Mouse (Mus musculus) intestine, embryonic 14.5 days (tissue): Measurements from ENCODE around the gene Rmdn3. TPM values are rescaled to one million over a fixed set of nuclear protein-coding genes. Genes with fewer than 3 reads are reported as not detected.

Experiments
- ATAC-seq: fragments of 200-750 bp; cut with Nextera tagmentation; replicated peaks from 2 replicates; pipeline ENCODE4 v1.8.0; 2017; ENCODE audit warnings: low read depth, moderate number of reproducible peaks, moderate TSS enrichment, moderate library complexity; ENCODE audit not compliant: low FRiP score, low TSS enrichment
- DNase-seq: peaks from one replicate; pipeline ENCODE4 v3.0.0-alpha.2; 2018; ENCODE audit warnings: low spot score
- H3K27ac ChIP-seq: fragments of 300-500 bp; sonication (generic); 2 replicates; pipeline ENCODE4 v1.5.1; 2014; ENCODE audit warnings: low read depth, mild to moderate bottlenecking, control low read depth
- H3K27me3 ChIP-seq: fragments of 300-500 bp; sonication (generic); replicated peaks from 2 replicates; pipeline ENCODE4 v1.6.1; 2014; ENCODE audit warnings: low read length, control low read depth; ENCODE audit not compliant: control insufficient read depth, insufficient read depth
- H3K36me3 ChIP-seq: fragments of 300-500 bp; sonication (generic); 2 replicates; pipeline ENCODE4 v1.6.1; 2014; ENCODE audit warnings: low read length, control low read depth; ENCODE audit not compliant: control insufficient read depth, insufficient read depth
- H3K4me1 ChIP-seq: fragments of 300-500 bp; sonication (generic); replicated peaks from 2 replicates; pipeline ENCODE4 v1.6.1; 2014; ENCODE audit warnings: low read length, control low read depth, mixed read lengths; ENCODE audit not compliant: control insufficient read depth, insufficient read depth
- H3K4me2 ChIP-seq: fragments of 300-500 bp; sonication (generic); 2 replicates; pipeline ENCODE4 v1.6.1; 2014; ENCODE audit warnings: low read length
- H3K4me3 ChIP-seq: fragments of 300-500 bp; sonication (generic); 2 replicates; pipeline ENCODE4 v1.5.1; 2014; ENCODE audit warnings: low read depth, low read length, control low read depth, mixed read lengths
- H3K9ac ChIP-seq: fragments of 300-500 bp; sonication (generic); 2 replicates; pipeline ENCODE4 v1.6.1; 2014; ENCODE audit warnings: mild to moderate bottlenecking, low read length
- H3K9me3 ChIP-seq: fragments of 300-500 bp; sonication (generic); 2 replicates; pipeline ENCODE4 v1.6.1; 2016; ENCODE audit warnings: low read length, control low read depth; ENCODE audit not compliant: control insufficient read depth
- WGBS: fragments of 180-500 bp; shearing (Covaris S2); extraction: QIAGEN DNeasy Blood & Tissue Kit; methylation state at CpG from one replicate; pipeline ENCODE4 v1.1.7; 2014; 5-methylcytosine and 5-hydroxymethylcytosine counted together
- polyA plus RNA-seq: library from polyadenylated mRNA; unstranded; fragments of >200 nt; fragmentation: Nextera tagmentation; extraction: Ambion mirVana; gene quantifications from 2 replicates; pipeline ENCODE4 v1.2.1, GENCODE M21; 2014

The Rmdn3 gene
- polyA plus RNA-seq, result 33.6 and 38.9 TPM in 2 replicates

GRCm38 (mm10) chr2:119156681-119157572, at the start of gene Rmdn3:
Gene Rmdn3 (minus strand): TSS chr2:119157034.
- H3K27me3 ChIP-seq, result no peaks in the 10 kb centered on the region
- peak within 1 kb of the TSS; percentile 85 for H3K9ac ChIP-seq
- no peaks in the 10 kb centered on the region for H3K9me3 ChIP-seq
- peaks cover 10% of the 10 kb centered on the region for H3K4me1 ChIP-seq
- peak within 1 kb of the TSS; percentile 94 for H3K4me3 ChIP-seq
- H3K4me2 ChIP-seq, result peak within 1 kb of the TSS; percentile 72
- DNase-seq, result peak; percentile 97
- 1% methylated on average over 55 of the region's 57 CpGs for WGBS
- ATAC-seq, result peak; percentile 89
- H3K27ac ChIP-seq, result peak within 1 kb of the TSS; percentile 22; the same call in 1 of the 2 replicates
- peaks cover 14% of the 10 kb centered on the region for H3K36me3 ChIP-seq

- 83% methylated on average over 4 of the region's 4 CpGs for WGBS
- DNase-seq, result no peak
- no peak overlapping the region for H3K27ac ChIP-seq
Observed at GRCm38 (mm10) chr2:119203871-119204460, 47.1 kb upstream of the Rmdn3 start.

GRCm38 (mm10) chr2:119202914-119203453, 46.1 kb upstream of the Rmdn3 start:
- Histone ChIP-seq H3K4me1 (peaks cover 7% of the 10 kb centered on the region), H3K9ac (no peak overlapping the region), H3K27me3 (no peaks in the 10 kb centered on the region), H3K27ac (no peak overlapping the region), H3K36me3 (no peaks in the 10 kb centered on the region), H3K4me3 (no peak overlapping the region), H3K4me2 (no peak overlapping the region), H3K9me3 (no peaks in the 10 kb centered on the region)
- DNase-seq (peak; percentile 55), ATAC-seq (no peak)
- WGBS, result 39% methylated on average over 5 of the region's 5 CpGs

More at GRCm38 (mm10) chr2:119203871-119204460, 47.1 kb upstream of the Rmdn3 start:
- H3K9ac ChIP-seq, result no peak overlapping the region
- peaks cover 7% of the 10 kb centered on the region for H3K4me1 ChIP-seq
- no peaks in the 10 kb centered on the region for H3K9me3 ChIP-seq
- H3K36me3 ChIP-seq, result no peaks in the 10 kb centered on the region
- no peak overlapping the region for H3K4me3 ChIP-seq
- H3K4me2 ChIP-seq, result no peak overlapping the region
- no peaks in the 10 kb centered on the region for H3K27me3 ChIP-seq
- no peak for ATAC-seq

- Histone ChIP-seq H3K27ac (no peak overlapping the region), H3K4me1 (peaks cover 7% of the 10 kb centered on the region), H3K9me3 (no peaks in the 10 kb centered on the region), H3K9ac (no peak overlapping the region), H3K4me3 (no peak overlapping the region), H3K4me2 (no peak overlapping the region), H3K36me3 (no peaks in the 10 kb centered on the region), H3K27me3 (no peaks in the 10 kb centered on the region)
- DNase-seq (no peak), ATAC-seq (no peak)
- WGBS, result 60% methylated on average over 3 of the region's 3 CpGs
Observed at GRCm38 (mm10) chr2:119198934-119199333, 42.1 kb upstream of the Rmdn3 start.

DNA sequence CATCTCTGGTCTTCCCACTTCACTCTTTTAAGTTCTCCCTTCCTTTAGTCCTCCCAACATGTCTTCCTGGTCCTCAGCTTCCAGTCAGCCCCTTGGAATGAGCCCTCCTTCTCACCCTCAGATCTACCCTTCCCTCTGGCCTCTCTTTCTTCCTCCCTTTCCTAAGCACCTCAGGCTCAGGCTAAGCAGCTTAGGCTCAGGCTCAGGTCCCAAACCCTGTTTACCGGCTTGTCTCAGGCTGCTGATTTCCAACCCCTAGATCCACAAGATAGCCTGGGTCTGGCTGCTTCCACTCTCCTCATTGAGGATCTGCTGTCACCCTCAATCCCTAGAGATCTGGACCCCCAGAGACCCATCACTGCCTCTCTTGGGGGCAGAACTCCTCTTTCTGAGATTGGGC, 41.2 kb upstream of the Rmdn3 start:
- H3K4me2 ChIP-seq, result no peak overlapping the region
- no peaks in the 10 kb centered on the region for H3K9me3 ChIP-seq
- H3K9ac ChIP-seq, result no peak overlapping the region
- ATAC-seq, result no peak
- peaks cover 2% of the 10 kb centered on the region; the same call in 1 of the 2 replicates for H3K4me1 ChIP-seq
- H3K4me3 ChIP-seq, result no peak overlapping the region
- DNase-seq, result no peak
- no peak overlapping the region for H3K27ac ChIP-seq
- H3K36me3 ChIP-seq, result no peaks in the 10 kb centered on the region
- WGBS, result 29% methylated on average over 1 of the region's 1 CpGs
- H3K27me3 ChIP-seq, result no peaks in the 10 kb centered on the region

DNA sequence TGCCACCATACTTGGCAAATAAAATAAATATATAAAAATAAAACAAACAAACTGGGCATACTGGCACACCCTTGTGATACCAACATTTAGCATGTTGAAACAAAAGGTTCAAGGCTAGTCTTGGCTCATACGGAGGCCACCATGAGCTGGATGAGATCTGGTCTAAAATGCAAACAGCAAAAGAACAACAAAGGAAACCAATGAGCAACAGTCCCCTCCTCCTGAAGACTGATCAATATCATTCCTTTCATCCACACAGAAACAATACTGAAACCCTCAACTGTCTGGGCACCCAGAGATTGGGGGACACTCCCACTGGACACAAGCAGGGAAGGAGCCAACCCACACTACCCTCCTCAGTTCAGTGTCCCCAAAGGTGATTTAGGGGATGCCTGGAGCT, 40.7 kb upstream of the Rmdn3 start:
- DNase-seq (no peak), ATAC-seq (no peak)
- Histone ChIP-seq H3K4me1 (no peaks in the 10 kb centered on the region), H3K27me3 (no peaks in the 10 kb centered on the region), H3K27ac (no peak overlapping the region), H3K4me2 (no peak overlapping the region), H3K4me3 (no peak overlapping the region), H3K36me3 (no peaks in the 10 kb centered on the region), H3K9me3 (no peaks in the 10 kb centered on the region), H3K9ac (no peak overlapping the region)
- WGBS, result 77% methylated on average over 1 of the region's 1 CpGs

DNA sequence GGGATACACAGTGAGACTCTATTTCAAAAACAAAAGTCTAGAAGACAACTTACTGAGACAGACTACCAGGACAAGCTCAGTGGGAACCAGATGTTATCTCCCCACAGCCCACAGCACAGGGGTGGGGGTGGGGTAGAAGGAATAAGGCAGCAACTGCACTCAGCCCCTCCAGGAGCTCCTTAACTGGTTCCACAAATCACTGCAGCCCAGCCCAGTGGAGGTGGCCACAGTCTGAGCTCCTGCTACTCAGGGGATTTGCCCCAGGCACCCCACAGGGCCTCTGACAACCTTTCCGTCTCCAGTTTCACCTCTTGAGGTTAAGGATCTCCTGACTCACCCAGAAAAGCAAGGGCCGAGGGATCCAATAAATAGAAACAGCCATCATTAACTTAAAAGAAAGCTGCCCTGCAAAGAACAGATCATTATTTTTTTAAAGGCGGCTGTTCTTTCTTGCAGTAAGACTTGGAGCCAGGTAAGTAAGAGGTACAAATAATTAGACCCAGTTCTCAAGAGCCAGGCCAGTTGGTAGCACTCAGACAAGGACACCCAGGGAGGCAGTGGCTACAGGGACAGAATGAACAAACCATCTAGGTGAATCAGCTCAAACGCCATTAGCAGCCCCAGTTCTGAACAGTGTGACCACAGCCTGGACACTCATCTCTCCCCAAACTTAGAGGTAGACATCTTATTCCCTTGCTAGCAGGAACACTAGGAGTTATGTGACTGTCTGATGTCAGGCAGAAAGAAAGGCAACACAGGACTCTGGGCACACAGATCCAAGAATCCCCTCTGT, 39.7 kb upstream of the Rmdn3 start:
- no peak for ATAC-seq
- no peak overlapping the region for H3K27ac ChIP-seq

DNA sequence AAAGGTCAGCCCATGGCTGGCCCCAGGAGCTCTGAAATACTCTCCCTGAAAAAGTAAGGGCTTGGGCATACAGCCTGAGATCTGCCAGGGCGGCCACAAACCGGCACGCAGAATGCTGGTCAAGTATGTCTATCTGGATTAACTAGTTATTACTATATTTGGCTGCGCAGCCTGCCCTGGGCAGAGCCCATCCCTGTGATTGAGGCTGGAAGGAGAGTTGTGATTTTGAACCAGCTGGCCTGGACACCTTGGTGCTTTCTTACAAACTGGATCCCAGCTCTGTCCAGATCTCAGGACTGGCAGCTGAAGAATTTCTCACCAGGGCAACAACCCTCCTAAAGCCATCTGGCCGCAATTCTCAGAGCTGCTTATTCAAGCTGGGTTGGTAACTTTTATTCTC, 37.3 kb upstream of the Rmdn3 start:
- no peak for ATAC-seq
- H3K4me1 ChIP-seq, result peaks cover 1% of the 10 kb centered on the region; the same call in 1 of the 2 replicates
- no peaks in the 10 kb centered on the region for H3K36me3 ChIP-seq
- no peak overlapping the region for H3K9ac ChIP-seq
- no peak overlapping the region for H3K4me3 ChIP-seq
- no peak overlapping the region for H3K27ac ChIP-seq
- DNase-seq, result no peak
- H3K4me2 ChIP-seq, result no peak overlapping the region
- no peaks in the 10 kb centered on the region for H3K27me3 ChIP-seq
- no peaks in the 10 kb centered on the region for H3K9me3 ChIP-seq
- 85% methylated on average over 5 of the region's 5 CpGs for WGBS

More for the DNA sequence above, 39.7 kb upstream of the Rmdn3 start:
- Histone ChIP-seq H3K9ac (no peak overlapping the region), H3K27me3 (no peaks in the 10 kb centered on the region), H3K4me1 (no peaks in the 10 kb centered on the region), H3K4me3 (no peak overlapping the region), H3K36me3 (no peaks in the 10 kb centered on the region), H3K4me2 (no peak overlapping the region), H3K9me3 (no peaks in the 10 kb centered on the region)
- no peak for DNase-seq
- 50% methylated on average over 4 of the region's 4 CpGs for WGBS
